Mouse (Mus musculus): ENCODE measurements around the gene Ubr4. TPM values are rescaled to one million over a fixed set of nuclear protein-coding genes. Genes with fewer than 3 reads are reported as not detected.
"Not testable (repeated sequence)": the region's sequence is repeated elsewhere in the genome, so short reads cannot be mapped to it uniquely, and the experiment has no call there.

Ubr4 gene
- total RNA-seq, 2 experiments from 2014 or later: 158 to 179 TPM

DNA sequence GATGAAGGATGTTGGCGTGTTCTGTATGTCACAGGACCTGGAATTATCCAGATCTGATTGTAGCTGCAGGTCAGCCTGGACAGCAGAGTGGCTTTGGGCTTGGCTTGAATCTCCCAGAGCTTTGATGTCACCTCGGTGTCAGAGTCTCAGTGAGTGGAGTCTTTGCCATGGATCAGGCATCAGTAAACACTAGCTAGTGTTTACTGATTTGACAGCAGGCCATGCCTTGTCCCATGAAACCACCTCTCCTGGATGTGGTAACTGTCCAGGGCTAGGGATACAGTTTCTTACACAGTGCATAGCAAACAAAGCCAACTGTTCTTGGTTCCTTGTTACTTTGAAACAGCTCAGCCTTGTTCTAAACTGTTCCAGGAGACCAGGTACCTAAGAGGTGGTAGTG is 159.1 kb downstream of the Ubr4 start:
- no peak for ATAC-seq (replicated peaks; ENCODE audit: low FRiP score, poor library complexity, severe bottlenecking)

GRCm38 (mm10) chr4:139512985-139513384 is 160.6 kb downstream of the Ubr4 start:
- no peak for ATAC-seq (replicated peaks; ENCODE audit: low FRiP score, poor library complexity, severe bottlenecking)

GRCm38 (mm10) chr4:139519221-139519620 is 166.8 kb downstream of the Ubr4 start:
- ATAC-seq (replicated peaks; ENCODE audit: low FRiP score, poor library complexity, severe bottlenecking): no peak

- ATAC-seq (replicated peaks; ENCODE audit: low FRiP score, poor library complexity, severe bottlenecking): no peak
Observed at GRCm38 (mm10) chr4:139521926-139522325, 169.5 kb downstream of the Ubr4 start.

- ATAC-seq (replicated peaks; ENCODE audit: low FRiP score, poor library complexity, severe bottlenecking): no peak
Observed at GRCm38 (mm10) chr4:139526475-139526874, 174.1 kb downstream of the Ubr4 start.

GRCm38 (mm10) chr4:139530248-139530647 is 177.8 kb downstream of the Ubr4 start, which contains the start of gene Iffo2:
Gene Iffo2, plus strand, starts transcription at chr4:139530548.
- ATAC-seq (replicated peaks; ENCODE audit: low FRiP score, poor library complexity, severe bottlenecking): not testable (repeated sequence)

DNA sequence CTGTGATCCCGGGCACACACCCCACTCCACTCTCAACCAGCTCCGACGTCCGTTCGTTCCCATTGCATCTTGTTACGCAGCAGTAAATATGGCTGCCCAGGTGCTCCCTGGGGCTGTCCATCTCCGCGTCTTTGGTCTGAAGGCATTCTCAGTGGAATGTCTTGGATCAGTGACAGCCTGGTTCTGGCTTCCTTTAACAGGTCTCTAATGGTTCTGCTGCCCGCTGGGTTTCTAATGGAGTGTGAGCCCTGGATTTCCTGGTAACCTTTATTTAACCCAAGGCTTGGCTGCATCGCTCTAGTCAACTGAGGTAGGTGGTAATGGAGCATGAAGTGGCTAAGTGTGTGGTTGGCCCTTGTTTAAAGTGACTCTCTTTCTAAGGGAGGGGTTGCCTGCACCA is 179.7 kb downstream of the Ubr4 start:
- no peak for ATAC-seq (replicated peaks; ENCODE audit: low FRiP score, poor library complexity, severe bottlenecking)

- no peak for ATAC-seq (replicated peaks; ENCODE audit: low FRiP score, poor library complexity, severe bottlenecking)
Observed at GRCm38 (mm10) chr4:139535127-139535695, 182.8 kb downstream of the Ubr4 start.

DNA sequence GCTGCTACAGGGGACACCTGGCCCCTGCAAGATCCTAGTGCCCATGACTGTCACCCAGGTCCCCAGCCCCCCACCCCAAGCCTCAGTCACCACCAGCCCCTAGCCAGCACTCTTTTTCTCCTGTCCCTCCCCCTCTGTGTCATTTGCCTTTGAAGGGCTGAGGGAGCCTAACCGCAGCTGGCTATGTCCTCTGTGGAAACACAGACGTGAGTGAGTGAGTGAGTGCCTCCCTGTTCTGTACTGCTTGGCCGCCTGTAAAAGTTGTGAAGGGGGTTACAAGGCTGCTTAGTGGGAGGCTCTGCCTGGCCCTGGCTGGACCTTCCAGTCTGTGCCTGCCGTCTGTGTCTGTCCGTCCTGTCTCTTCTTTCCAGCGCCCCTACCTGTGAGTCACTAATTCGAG is 183.3 kb downstream of the Ubr4 start:
- ATAC-seq (replicated peaks; ENCODE audit: low FRiP score, poor library complexity, severe bottlenecking): no peak

DNA sequence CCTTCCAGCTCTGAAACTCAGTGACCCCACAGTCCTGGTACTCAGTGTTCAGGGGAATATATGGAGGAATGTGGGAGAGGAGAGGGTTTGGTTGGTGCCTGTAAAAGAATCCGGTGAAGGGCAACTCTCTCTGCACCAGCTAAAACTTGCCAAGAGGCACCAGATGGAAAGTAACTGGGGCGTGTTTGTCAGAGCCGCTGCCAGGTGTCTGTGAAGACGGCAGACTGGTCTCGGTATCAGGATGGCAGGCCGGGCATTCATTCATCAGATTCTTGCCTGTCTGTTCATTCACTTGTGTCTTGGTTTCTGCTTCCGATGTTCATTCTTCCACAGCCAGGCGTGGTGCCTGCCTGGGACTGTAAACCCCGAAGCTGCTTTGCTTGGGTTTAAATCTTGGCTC is 184.3 kb downstream of the Ubr4 start:
- no peak for ATAC-seq (replicated peaks; ENCODE audit: low FRiP score, poor library complexity, severe bottlenecking)

Other genes starting within 250 kb of the Ubr4 start
- 103 and 127 TPM in 2 replicates for gene Minos1, start 221.5 kb upstream of the Ubr4 start, total RNA-seq (2015; ENCODE audit: low replicate concordance)
- gene Minos1, start 221.5 kb upstream of the Ubr4 start, total RNA-seq (2017; ENCODE audit: low replicate concordance): 36.6 and 91.7 TPM in 2 replicates
- gene Capzb, start 159.7 kb upstream of the Ubr4 start, total RNA-seq (2015; ENCODE audit: low replicate concordance): 128 and 139 TPM in 2 replicates
- 29.7 and 37.6 TPM in 2 replicates for gene Capzb, start 159.7 kb upstream of the Ubr4 start, total RNA-seq (2017; ENCODE audit: low replicate concordance)
- gene Pqlc2, start 41.9 kb upstream of the Ubr4 start, total RNA-seq (2015; ENCODE audit: low replicate concordance): 1.5 TPM in 1 of 2 replicates, not detected in the other
- gene Pqlc2, start 41.9 kb upstream of the Ubr4 start, total RNA-seq (2017; ENCODE audit: low replicate concordance): 3.5 TPM in 1 of 2 replicates, not detected in the other
- 3.8 TPM in 1 of 2 replicates, not detected in the other for gene Akr7a5, start 41.9 kb upstream of the Ubr4 start, total RNA-seq (2015; ENCODE audit: low replicate concordance)
- gene Akr7a5, start 41.9 kb upstream of the Ubr4 start, total RNA-seq (2017; ENCODE audit: low replicate concordance): 0.43 and 0.70 TPM in 2 replicates
- gene Mrto4, start within 50 bp of the Ubr4 start, total RNA-seq (2015; ENCODE audit: low replicate concordance): 27.6 and 29.2 TPM in 2 replicates
- gene Mrto4, start within 50 bp of the Ubr4 start, total RNA-seq (2017; ENCODE audit: low replicate concordance): 11.8 and 14.5 TPM in 2 replicates
- gene Emc1, start within 50 bp of the Ubr4 start, total RNA-seq (2015; ENCODE audit: low replicate concordance): 3.3 and 8.2 TPM in 2 replicates
- 14.8 and 26.1 TPM in 2 replicates for gene Emc1, start within 50 bp of the Ubr4 start, total RNA-seq (2017; ENCODE audit: low replicate concordance)
- gene Iffo2, start 177.9 kb downstream of the Ubr4 start, total RNA-seq (2015; ENCODE audit: low replicate concordance): not detected in 2 replicates
- gene Iffo2, start 177.9 kb downstream of the Ubr4 start, total RNA-seq (2017; ENCODE audit: low replicate concordance): 0.14 and 1.9 TPM in 2 replicates